Mouse (Mus musculus) heart, postnatal 0 days (tissue): Measurements from ENCODE around the gene Olfr1336.

Experiments
- CTCF ChIP-seq: IDR thresholded peaks from 2 replicates; pipeline ENCODE4 v1.5.1; 2016; ENCODE audit warnings: antibody characterized with exemption, control low read depth, low read depth
- EP300 ChIP-seq: IDR thresholded peaks from 2 replicates; pipeline ENCODE4 v1.6.1; 2016; ENCODE audit warnings: antibody characterized with exemption, low read depth

GRCm38 (mm10) chr7:6456399-6456798 lies 431 bp downstream of the Olfr1336 start:
- TF ChIP-seq CTCF (no peak), EP300 (no peak)
